Comparison of ENCODE assay signal across 24 mouse cellular contexts in genomic region chr13:74056194-74056593, GRCm38 (mm10).
"Had no signal": no experiment of that assay in that cellular context is flagged by ENCODE, and none has a peak within 500 bp of the region (broad histone marks: within the 10 kb centered on the region; RNA-seq: fewer than 3 reads in every experiment).

No protein-coding gene starts in this region.

- H3K27me3 ChIP-seq: kidney, embryonic 15.5 days; limb, embryonic 12.5 days; limb, embryonic 15.5 days; midbrain, embryonic 12.5 days; midbrain, embryonic 15.5 days; neural tube, embryonic 12.5 days; neural tube, embryonic 15.5 days had no signal

- DNase-seq: kidney, adult 11 months; kidney, adult 8-10 months; kidney, postnatal 10 days; kidney, postnatal 36 days; layer of hippocampus, postnatal 36 days; left cerebral cortex, postnatal 4 days; liver, postnatal 0 days; lung, embryonic 14.5 days; retina, postnatal 1 day; thymus, adult 18-20 months; thymus, postnatal 14 days; thymus, postnatal 4 days had no signal

- H3K4me2 ChIP-seq: kidney, embryonic 15.5 days; limb, embryonic 12.5 days; limb, embryonic 15.5 days; liver, embryonic 11.5 days; lung, embryonic 14.5 days; midbrain, embryonic 12.5 days; midbrain, embryonic 15.5 days; neural tube, embryonic 12.5 days; neural tube, embryonic 15.5 days had no signal

- H3K9ac ChIP-seq: kidney, embryonic 15.5 days; limb, embryonic 12.5 days; limb, embryonic 15.5 days; liver, embryonic 14.5 days; liver, postnatal 0 days; lung, embryonic 14.5 days; midbrain, embryonic 12.5 days; midbrain, embryonic 15.5 days; neural tube, embryonic 12.5 days; neural tube, embryonic 15.5 days had no signal

- ATAC-seq: liver, postnatal 0 days; lung, postnatal 0 days; midbrain, embryonic 15.5 days had no signal

- H3K4me3 ChIP-seq: kidney, embryonic 15.5 days; left cerebral cortex, adult 2 months; limb, embryonic 12.5 days; limb, embryonic 15.5 days; midbrain, embryonic 12.5 days; midbrain, embryonic 15.5 days; neural tube, embryonic 12.5 days; neural tube, embryonic 15.5 days had no signal

- H3K36me3 ChIP-seq: midbrain, embryonic 15.5 days had no signal

- H3K9me3 ChIP-seq: kidney, embryonic 15.5 days; limb, embryonic 12.5 days; limb, embryonic 15.5 days; midbrain, embryonic 12.5 days; midbrain, embryonic 15.5 days; neural tube, embryonic 12.5 days; neural tube, embryonic 15.5 days had no signal

- H3K4me1 ChIP-seq: limb, embryonic 12.5 days; limb, embryonic 15.5 days; midbrain, embryonic 12.5 days; midbrain, embryonic 15.5 days; neural tube, embryonic 12.5 days; neural tube, embryonic 15.5 days had no signal

- H3K27ac ChIP-seq: kidney, embryonic 15.5 days; left cerebral cortex, adult 2 months; limb, embryonic 12.5 days; limb, embryonic 15.5 days; liver, embryonic 14.5 days; macrophage; midbrain, embryonic 12.5 days; midbrain, embryonic 15.5 days; neural tube, embryonic 12.5 days; neural tube, embryonic 15.5 days had no signal
